Mouse (Mus musculus) E14TG2a.4 (cell line): Measurements from ENCODE around the gene Saysd1.

Source experiments
- CTCF ChIP-seq: conservative IDR thresholded peaks from 2 replicates; pipeline ENCODE4 v1.5.1; 2014; ENCODE audit warnings: low read length
- NANOG ChIP-seq: IDR thresholded peaks from 2 replicates; pipeline ENCODE4 v1.6.1; 2014; ENCODE audit warnings: borderline replicate concordance, low read length, mixed read lengths
- POU5F1 ChIP-seq: IDR thresholded peaks from 2 replicates; pipeline ENCODE4 v1.6.1; 2014; ENCODE audit warnings: low read length, borderline replicate concordance

- TF ChIP-seq CTCF (no peak), NANOG (no peak), POU5F1 (no peak)
Measured at GRCm38 (mm10) chr14:20040976-20041375, 97.4 kb downstream of the Saysd1 start.
